28 mouse cellular contexts compared by ENCODE assay signal in the genomic region with DNA sequence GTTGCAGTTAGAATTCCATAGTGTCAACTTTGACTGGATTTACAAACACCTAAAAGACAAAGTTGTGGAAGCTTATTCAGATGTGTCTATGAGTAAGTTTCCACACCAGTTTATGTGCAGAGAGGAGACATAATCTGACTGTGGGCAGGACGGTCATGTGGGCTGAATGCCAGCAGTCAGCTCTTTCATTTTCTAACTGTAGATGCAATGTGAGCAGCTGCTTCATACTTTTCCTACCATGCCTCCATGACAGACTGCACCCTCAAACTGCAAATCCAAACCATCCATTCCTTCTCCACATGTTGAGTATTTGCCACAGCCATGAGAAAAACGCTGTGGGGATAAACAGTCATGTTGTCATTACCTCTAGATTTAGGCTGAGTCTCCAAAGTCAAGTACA.
DNase-seq lines count a peak whose midpoint lies in the region; ATAC-seq lines count a peak whose summit lies in the region.
"Had no signal": no experiment of that assay in that cellular context is flagged by ENCODE, and none has a peak within 500 bp of the region (broad histone marks: within the 10 kb centered on the region; RNA-seq: fewer than 3 reads in every experiment).

No protein-coding gene starts in this region.

- H3K4me2 ChIP-seq in lung, embryonic 16.5 days (ENCODE audit: low read depth, low read length) = no peak overlapping the region
- no peak overlapping the region for H3K4me2 ChIP-seq in hindbrain, embryonic 16.5 days (ENCODE audit: low read length)
- H3K4me2 ChIP-seq: embryonic facial prominence, embryonic 13.5 days; heart, embryonic 13.5 days; hindbrain, embryonic 14.5 days; kidney, embryonic 15.5 days; liver, embryonic 15.5 days; neural tube, embryonic 15.5 days had no signal

- H3K9ac ChIP-seq in lung, embryonic 16.5 days (ENCODE audit: low read length) = no peak overlapping the region
- no peak overlapping the region for H3K9ac ChIP-seq in hindbrain, embryonic 16.5 days (ENCODE audit: low read depth, low read length)
- H3K9ac ChIP-seq: embryonic facial prominence, embryonic 13.5 days; forebrain, postnatal 0 days; heart, embryonic 13.5 days; hindbrain, embryonic 14.5 days; kidney, embryonic 15.5 days; liver, embryonic 15.5 days; neural tube, embryonic 15.5 days had no signal

- ATAC-seq in lung, embryonic 16.5 days (ENCODE audit: low read depth) = peak; percentile 43; the same call in 1 of the 2 replicates
- no peak for ATAC-seq in hindbrain, embryonic 16.5 days
- ATAC-seq: CD4-positive, CD25-positive, alpha-beta regulatory T cell, adult 4 months; forebrain, postnatal 0 days; inflammation-experienced regulatory T-cells, adult 6 months had no signal

- no peaks in the 10 kb centered on the region for H3K9me3 ChIP-seq in lung, embryonic 16.5 days (ENCODE audit: control insufficient read depth, low read length)
- H3K9me3 ChIP-seq in hindbrain, embryonic 16.5 days (ENCODE audit: control insufficient read depth, low read length) = no peaks in the 10 kb centered on the region
- H3K9me3 ChIP-seq: embryonic facial prominence, embryonic 13.5 days; forebrain, embryonic 10.5 days; heart, embryonic 13.5 days; kidney, embryonic 15.5 days; liver, embryonic 15.5 days; neural tube, embryonic 15.5 days had no signal

- H3K4me1 ChIP-seq in lung, embryonic 16.5 days (replicated peaks; ENCODE audit: control insufficient read depth, insufficient read depth, low read length) = no peaks in the 10 kb centered on the region
- H3K4me1 ChIP-seq in hindbrain, embryonic 16.5 days (ENCODE audit: control insufficient read depth, insufficient read depth, low read depth, low read length) = no peaks in the 10 kb centered on the region
- H3K4me1 ChIP-seq: embryonic facial prominence, embryonic 13.5 days; heart, embryonic 13.5 days; kidney, embryonic 15.5 days; liver, embryonic 15.5 days; neural tube, embryonic 15.5 days had no signal

- H3K36me3 ChIP-seq in lung, embryonic 16.5 days (ENCODE audit: control insufficient read depth, insufficient read depth, low read length) = no peaks in the 10 kb centered on the region
- no peaks in the 10 kb centered on the region for H3K36me3 ChIP-seq in hindbrain, embryonic 16.5 days (ENCODE audit: control insufficient read depth, insufficient read depth, low read length)
- H3K36me3 ChIP-seq: embryonic facial prominence, embryonic 13.5 days; forebrain, embryonic 10.5 days; heart, embryonic 13.5 days; kidney, embryonic 15.5 days; liver, embryonic 15.5 days; neural tube, embryonic 15.5 days had no signal

- 46% methylated on average over 2 of the region's 2 CpGs for WGBS in lung, embryonic 16.5 days
- 80% methylated on average over 2 of the region's 2 CpGs for WGBS in hindbrain, embryonic 16.5 days

- no peak overlapping the region for H3K4me3 ChIP-seq in lung, embryonic 16.5 days (ENCODE audit: low read length)
- H3K4me3 ChIP-seq in hindbrain, embryonic 16.5 days (ENCODE audit: low read length) = no peak overlapping the region
- H3K4me3 ChIP-seq: embryonic facial prominence, embryonic 13.5 days; forebrain, embryonic 10.5 days; heart, embryonic 13.5 days; kidney, embryonic 15.5 days; liver, embryonic 15.5 days; neural tube, embryonic 15.5 days had no signal

- no peaks in the 10 kb centered on the region for H3K27me3 ChIP-seq in lung, embryonic 16.5 days (ENCODE audit: control insufficient read depth, insufficient read depth, low read depth, low read length)
- H3K27me3 ChIP-seq in hindbrain, embryonic 16.5 days (replicated peaks; ENCODE audit: control insufficient read depth, insufficient read depth, low read length) = no peaks in the 10 kb centered on the region
- H3K27me3 ChIP-seq: embryonic facial prominence, embryonic 13.5 days; heart, embryonic 13.5 days; kidney, embryonic 15.5 days; liver, embryonic 15.5 days; neural tube, embryonic 15.5 days had no signal

- no peak overlapping the region for H3K27ac ChIP-seq in lung, embryonic 16.5 days (ENCODE audit: low read length)
- no peak overlapping the region for H3K27ac ChIP-seq in hindbrain, embryonic 16.5 days (ENCODE audit: low read depth, low read length)
- H3K27ac ChIP-seq: embryonic facial prominence, embryonic 13.5 days; forebrain, embryonic 10.5 days; heart, embryonic 13.5 days; hindbrain, embryonic 14.5 days; kidney, embryonic 15.5 days; liver, embryonic 15.5 days; neural tube, embryonic 15.5 days had no signal

- DNase-seq in kidney, postnatal 10 days = peak; percentile 6
- DNase-seq in kidney, postnatal 36 days = no peak
- peak; percentile 58 to 66 for DNase-seq in cerebellum, postnatal 10 days
- peak; percentile 6 for DNase-seq in lung, postnatal 36 days
- DNase-seq in embryo, embryonic 10.5 days (ENCODE audit: low spot score) = no peak
- DNase-seq: adrenal gland, postnatal 25 days; forebrain, postnatal 0 days; gastrocnemius, postnatal 10 days; heart, postnatal 10 days; kidney, adult 11 months; kidney, postnatal 4 days; layer of hippocampus, postnatal 36 days; liver; midbrain, embryonic 14.5 days; retina, postnatal 1 day; right cerebral cortex, postnatal 14 days; thymus, postnatal 36 days had no signal

Comparison
In these comparisons a context has a peak if more than half of its experiments do, and no peak if none do; other contexts are left out.
1. DNase-seq: peak in kidney, postnatal 10 days (single experiment), cerebellum, postnatal 10 days (2 of 2) and lung, postnatal 36 days (single experiment); none in kidney, postnatal 36 days (0 of 2) and embryo, embryonic 10.5 days (single experiment).